Mouse (Mus musculus) small intestine, adult 2 months (tissue): ENCODE data around the gene Cdh4.

ENCODE experiments used
- CTCF ChIP-seq: fragments of 200-500 bp; IDR thresholded peaks from 2 replicates; pipeline ENCODE4 v1.5.1; 2012; ENCODE audit warnings: low read depth, mild to moderate bottlenecking, control low read depth, inconsistent platforms, low read length, moderate library complexity, mixed read lengths; ENCODE audit not compliant: insufficient replicate concordance, insufficient read length; ENCODE audit errors: extremely low read depth
- POLR2A ChIP-seq: fragments of 200-500 bp; IDR thresholded peaks from 2 replicates; pipeline ENCODE4 v1.6.1; 2012; ENCODE audit warnings: low read depth, mild to moderate bottlenecking, control low read depth, inconsistent platforms, low read length, moderate library complexity

- TF ChIP-seq POLR2A (no peak), CTCF (no peak)
These were observed 502.8 kb downstream of the Cdh4 start for GRCm38 (mm10) chr2:179945051-179945450.
